Mouse (Mus musculus) MEL (cell line): ENCODE results near the gene Hist1h2ae. TPM values are rescaled to one million over a fixed set of nuclear protein-coding genes. Genes with fewer than 3 reads are reported as not detected.

Source experiments
- DNase-seq: peaks from one replicate; pipeline ENCODE4 v3.0.0; 2011; ENCODE audit warnings: low read depth, low spot score
- H3K27ac ChIP-seq: 2 replicates; pipeline ENCODE4 v1.5.1; 2012; ENCODE audit warnings: low read depth, mild to moderate bottlenecking, control low read depth, low read length, moderate library complexity; ENCODE audit not compliant: control insufficient read depth
- H3K27me3 ChIP-seq, 2 experiments: fragments of 150-350 bp in 1 of 2; sonication (generic) in 1 of 2; 2 replicates each; pipeline ENCODE4 v1.6.1; 2012; ENCODE audit warnings: low read length in 2 of 2, mild to moderate bottlenecking in 2 of 2, improper control_type of control experiment in 1 of 2, moderate library complexity in 1 of 2; ENCODE audit not compliant: insufficient read depth in 2 of 2, control insufficient read depth in 1 of 2
- H3K36me3 ChIP-seq, 2 experiments: 2 replicates each; pipeline ENCODE4 v1.6.1; 2012 to 2014; ENCODE audit warnings: low read length in 2 of 2, improper control_type of control experiment in 1 of 2, inconsistent platforms in 1 of 2, mild to moderate bottlenecking in 1 of 2; ENCODE audit not compliant: insufficient read depth in 2 of 2, control insufficient read depth in 1 of 2
- H3K4me1 ChIP-seq, 2 experiments: fragments of 150-350 bp in 1 of 2; sonication (generic) in 1 of 2; 2 replicates each; pipeline ENCODE4 v1.6.1; 2012; ENCODE audit warnings: low read length in 2 of 2, improper control_type of control experiment in 1 of 2, mild to moderate bottlenecking in 1 of 2; ENCODE audit not compliant: insufficient read depth in 2 of 2, control insufficient read depth in 1 of 2
- H3K4me3 ChIP-seq, 2 experiments: fragments of 150-350 bp in 1 of 2; sonication (generic) in 1 of 2; 2 replicates each; pipeline ENCODE4 v1.5.1; 2012; ENCODE audit warnings: low read depth in 2 of 2, low read length in 2 of 2, mild to moderate bottlenecking in 2 of 2, moderate library complexity in 2 of 2, control low read depth in 1 of 2, improper control_type of control experiment in 1 of 2; ENCODE audit not compliant: control insufficient read depth in 1 of 2, insufficient read depth in 1 of 2
- H3K79me2 ChIP-seq: 2 replicates; pipeline ENCODE4 v1.6.1; 2012; ENCODE audit warnings: mild to moderate bottlenecking, low read length, moderate library complexity; ENCODE audit not compliant: control insufficient read depth, poor library complexity, insufficient read depth
- H3K9ac ChIP-seq: 2 replicates; pipeline ENCODE4 v1.6.1; 2012; ENCODE audit warnings: low read depth, mild to moderate bottlenecking, control low read depth, low read length, moderate library complexity; ENCODE audit not compliant: control insufficient read depth, poor library complexity, severe bottlenecking
- H3K9me3 ChIP-seq: fragments of 150-350 bp; sonication (generic); replicated peaks from 2 replicates; pipeline ENCODE4 v1.6.1; 2012; ENCODE audit warnings: mild to moderate bottlenecking, low read length, improper control_type of control experiment, moderate library complexity; ENCODE audit not compliant: insufficient read depth
- CHD1 ChIP-seq: IDR thresholded peaks from 2 replicates; pipeline ENCODE4 v1.6.1; 2012; ENCODE audit warnings: low read depth, mild to moderate bottlenecking, inconsistent platforms, low read length, improper control_type of control experiment
- ELF1 ChIP-seq: IDR thresholded peaks from 2 replicates; pipeline ENCODE4 v1.6.1; 2014; ENCODE audit warnings: low read depth, mild to moderate bottlenecking, inconsistent platforms, low read length, improper control_type of control experiment, moderate library complexity
- EP300 ChIP-seq, 2 experiments: IDR thresholded peaks; 2 replicates each; pipeline ENCODE4 v1.6.1; 2011; ENCODE audit warnings: improper control_type of control experiment in 2 of 2, low read length in 2 of 2, low read depth in 1 of 2, mild to moderate bottlenecking in 1 of 2
- GATA1 ChIP-seq: IDR thresholded peaks from 2 replicates; pipeline ENCODE4 v1.6.1; 2011; ENCODE audit warnings: low read depth, low read length, improper control_type of control experiment
- JUND ChIP-seq: IDR thresholded peaks from 2 replicates; pipeline ENCODE4 v1.6.1; 2011; ENCODE audit warnings: low read depth, mild to moderate bottlenecking, improper control_type of control experiment, low read length
- KAT2A ChIP-seq: conservative IDR thresholded peaks from 2 replicates; pipeline ENCODE4 v1.6.1; 2012; ENCODE audit warnings: low read depth, low read length, improper control_type of control experiment, inconsistent platforms
- MAFK ChIP-seq: IDR thresholded peaks from 2 replicates; pipeline ENCODE4 v1.6.1; 2011; ENCODE audit warnings: low read depth, mild to moderate bottlenecking, low read length, improper control_type of control experiment, borderline replicate concordance
- MAX ChIP-seq: IDR thresholded peaks from 2 replicates; pipeline ENCODE4 v1.6.1; 2011; ENCODE audit warnings: low read length, improper control_type of control experiment
- MXI1 ChIP-seq: IDR thresholded peaks from 2 replicates; pipeline ENCODE4 v1.6.1; 2011; ENCODE audit warnings: mild to moderate bottlenecking, low read depth, low read length, improper control_type of control experiment
- MYC ChIP-seq: IDR thresholded peaks from 2 replicates; pipeline ENCODE4 v1.6.1; 2011; ENCODE audit warnings: low read depth, mild to moderate bottlenecking, low read length, improper control_type of control experiment, moderate library complexity
- NELFE ChIP-seq: IDR thresholded peaks from 2 replicates; pipeline ENCODE4 v1.6.1; 2011; ENCODE audit warnings: low read depth, low read length, improper control_type of control experiment
- NRF1 ChIP-seq: IDR thresholded peaks from 2 replicates; pipeline ENCODE4 v1.6.1; 2014; ENCODE audit warnings: low read depth, mild to moderate bottlenecking, inconsistent platforms, low read length, improper control_type of control experiment, moderate library complexity; ENCODE audit not compliant: poor library complexity, insufficient read depth, severe bottlenecking
- POLR2A ChIP-seq, 2 experiments: IDR thresholded peaks; 2 replicates each; pipeline ENCODE4 v1.6.1; 2011 to 2012; ENCODE audit warnings: low read length in 2 of 2, mild to moderate bottlenecking in 2 of 2, control low read depth in 1 of 2, improper control_type of control experiment in 1 of 2, low read depth in 1 of 2, moderate library complexity in 1 of 2; ENCODE audit not compliant: control insufficient read depth in 1 of 2, insufficient read depth in 1 of 2, poor library complexity in 1 of 2
- POLR2AphosphoS2 ChIP-seq: IDR thresholded peaks from 2 replicates; pipeline ENCODE4 v1.6.1; 2011; ENCODE audit warnings: low read length, improper control_type of control experiment
- POLR2AphosphoS5 ChIP-seq: IDR thresholded peaks from 2 replicates; pipeline ENCODE4 v1.6.1; 2012; ENCODE audit warnings: low read depth, borderline replicate concordance, mild to moderate bottlenecking, inconsistent platforms, low read length, moderate library complexity, mixed read lengths
- RCOR1 ChIP-seq: IDR thresholded peaks from 2 replicates; pipeline ENCODE4 v1.6.1; 2012; ENCODE audit warnings: low read depth, mild to moderate bottlenecking, inconsistent platforms, low read length, improper control_type of control experiment
- SIN3A ChIP-seq: IDR thresholded peaks from 2 replicates; pipeline ENCODE4 v1.6.1; 2012; ENCODE audit warnings: low read length, improper control_type of control experiment, inconsistent platforms
- SMC3 ChIP-seq: IDR thresholded peaks from 2 replicates; pipeline ENCODE4 v1.6.1; 2011; ENCODE audit warnings: low read depth, low read length, improper control_type of control experiment
- TBP ChIP-seq: IDR thresholded peaks from 2 replicates; pipeline ENCODE4 v1.8.0; 2011; ENCODE audit warnings: low read depth, low read length, improper control_type of control experiment
- USF1 ChIP-seq: IDR thresholded peaks from 2 replicates; pipeline ENCODE4 v1.6.1; 2014; ENCODE audit warnings: low read depth, mild to moderate bottlenecking, inconsistent platforms, low read length, improper control_type of control experiment, moderate library complexity
- USF2 ChIP-seq, 2 experiments: IDR thresholded peaks; 2 replicates each; pipeline ENCODE4 v1.6.1; 2011 to 2012; ENCODE audit warnings: improper control_type of control experiment in 2 of 2, low read length in 2 of 2, borderline replicate concordance in 1 of 2, inconsistent platforms in 1 of 2, low read depth in 1 of 2, mild to moderate bottlenecking in 1 of 2; ENCODE audit not compliant: insufficient read depth in 1 of 2
- ZNF384 ChIP-seq: IDR thresholded peaks from 2 replicates; pipeline ENCODE4 v1.6.1; 2012; ENCODE audit warnings: low read depth, mild to moderate bottlenecking, inconsistent platforms, low read length, improper control_type of control experiment
- polyA plus RNA-seq, 2 experiments: library from polyadenylated mRNA; stranded (reverse) in 1 of 2; unstranded in 1 of 2; fragments of >175 nt in 1 of 2; fragments of >200 nt in 1 of 2; gene quantifications; 2 replicates each; pipeline versions ENCODE4 v1.2.1 to v1.2.4; 2012; ENCODE audit warnings: low replicate concordance in 2 of 2, low read depth in 1 of 2; ENCODE audit not compliant: insufficient read length in 2 of 2, insufficient read depth in 1 of 2, missing spikeins in 1 of 2
- total RNA-seq: library from RNA; depleted of rRNA; stranded (reverse); fragments of 300-350 nt; gene quantifications from 2 replicates; pipeline ENCODE4 v1.2.3, GENCODE M21; 2012

The Hist1h2ae gene
- total and polyA plus RNA-seq, 3 experiments = 3.3 to 560 TPM; not detected in 1

GRCm38 (mm10) chr13:23591206-23591605, 20.2 kb upstream of the Hist1h2ae start:
- H3K4me1 ChIP-seq = peaks cover 13 to 31% of the 10 kb centered on the region in 2 experiments
- H3K9ac ChIP-seq = no peak overlapping the region
- TF ChIP-seq NRF1 = no peak
- no peak for TF ChIP-seq MXI1
- TF ChIP-seq SIN3A = no peak
- no peak for TF ChIP-seq GATA1
- TF ChIP-seq EP300 (IDR thresholded peaks at IDR 0.05; ENCODE audit: low read depth in 1 of 2, low read length in 2 of 2) = no peak
- no peak for TF ChIP-seq USF2 (IDR thresholded peaks at IDR 0.05; ENCODE audit: borderline replicate concordance in 1 of 2, insufficient read depth in 1 of 2, low read depth in 1 of 2, low read length in 2 of 2)
- no peak for TF ChIP-seq MAX
- no peak for TF ChIP-seq POLR2AphosphoS5
- TF ChIP-seq SMC3 = no peak
- no peak for TF ChIP-seq MYC
- no peak for TF ChIP-seq CHD1
- no peak for TF ChIP-seq ELF1
- TF ChIP-seq POLR2AphosphoS2 = no peak
- no peak for TF ChIP-seq POLR2A (IDR thresholded peaks at IDR 0.05; ENCODE audit: control insufficient read depth in 1 of 2, insufficient read depth in 1 of 2, low read depth in 1 of 2, low read length in 2 of 2, poor library complexity in 1 of 2)
- no peak for TF ChIP-seq ZNF384
- no peak for TF ChIP-seq NELFE
- no peak for TF ChIP-seq USF1
- no peak for TF ChIP-seq MAFK
- TF ChIP-seq RCOR1 = no peak
- no peak for TF ChIP-seq KAT2A

GRCm38 (mm10) chr13:23586940-23587225, 15.9 kb upstream of the Hist1h2ae start:
- Histone ChIP-seq H3K4me3 (peak overlapping the region; percentile 44 to 62), H3K27me3 (no peaks in the 10 kb centered on the region), H3K79me2 (no peaks in the 10 kb centered on the region; the same call in 1 of the 2 replicates), H3K36me3 (peaks cover 0 to 27% of the 10 kb centered on the region in 2 experiments; a peak in 2 of 4 replicates), H3K27ac (peak overlapping the region; percentile 99), H3K9me3 (no peaks in the 10 kb centered on the region), H3K4me1 (peaks cover 0 to 8% of the 10 kb centered on the region in 2 experiments; a peak in 2 of 4 replicates), H3K9ac (peak overlapping the region; percentile 79)
- DNase-seq = peak; percentile 70
- no peak for TF ChIP-seq JUND
- no peak for TF ChIP-seq TBP
- TF ChIP-seq MAFK = no peak

More at GRCm38 (mm10) chr13:23591206-23591605, 20.2 kb upstream of the Hist1h2ae start:
- H3K27me3 ChIP-seq = no peaks in the 10 kb centered on the region
- no peaks in the 10 kb centered on the region; the same call in 1 of the 2 replicates for H3K79me2 ChIP-seq
- no peak for DNase-seq
- no peak overlapping the region for H3K4me3 ChIP-seq
- peaks cover 0 to 33% of the 10 kb centered on the region in 2 experiments; a peak in 2 of 4 replicates for H3K36me3 ChIP-seq
- no peak overlapping the region for H3K27ac ChIP-seq
- H3K9me3 ChIP-seq = no peaks in the 10 kb centered on the region
